Mouse (Mus musculus) liver, embryonic 13.5 days (tissue): ENCODE data around the gene 5730596B20Rik. TPM values are rescaled to one million over a fixed set of nuclear protein-coding genes. Genes with fewer than 3 reads are reported as not detected.

Experiments
- ATAC-seq: fragments of 200-750 bp; cut with Nextera tagmentation; 2 replicates; pipeline ENCODE4 v1.8.0; 2017; ENCODE audit warnings: low read depth, mild to moderate bottlenecking, moderate number of reproducible peaks, moderate library complexity
- DNase-seq: peaks from one replicate; pipeline ENCODE4 v3.0.0; 2022
- H3K27ac ChIP-seq: fragments of 300-500 bp; sonication (generic); 2 replicates; pipeline ENCODE4 v1.5.1; 2015; ENCODE audit warnings: moderate library complexity, mild to moderate bottlenecking, inconsistent platforms
- H3K27me3 ChIP-seq: fragments of 300-500 bp; sonication (generic); 2 replicates; pipeline ENCODE4 v1.6.1; 2015; ENCODE audit warnings: mild to moderate bottlenecking, inconsistent platforms
- H3K36me3 ChIP-seq: fragments of 300-500 bp; sonication (generic); 2 replicates; pipeline ENCODE4 v1.6.1; 2015; ENCODE audit warnings: mild to moderate bottlenecking, inconsistent platforms
- H3K4me1 ChIP-seq: fragments of 300-500 bp; sonication (generic); replicated peaks from 2 replicates; pipeline ENCODE4 v1.6.1; 2015; ENCODE audit warnings: inconsistent platforms
- H3K4me2 ChIP-seq: fragments of 300-500 bp; sonication (generic); 2 replicates; pipeline ENCODE4 v1.6.1; 2015; ENCODE audit warnings: inconsistent platforms, mild to moderate bottlenecking, moderate library complexity
- H3K4me3 ChIP-seq: fragments of 300-500 bp; sonication (generic); replicated peaks from 2 replicates; pipeline ENCODE4 v1.5.1; 2015; ENCODE audit warnings: mild to moderate bottlenecking, inconsistent platforms
- H3K9ac ChIP-seq: fragments of 300-500 bp; sonication (generic); 2 replicates; pipeline ENCODE4 v1.6.1; 2015; ENCODE audit warnings: mild to moderate bottlenecking, inconsistent platforms
- H3K9me3 ChIP-seq: fragments of 300-500 bp; sonication (generic); replicated peaks from 2 replicates; pipeline ENCODE4 v1.6.1; 2016; ENCODE audit warnings: inconsistent platforms
- WGBS: fragments of 180-500 bp; shearing (Covaris S2); methylation state at CpG from one replicate; pipeline ENCODE4 v1.1.7; 2015; ENCODE audit not compliant: insufficient replicate concordance; 5-methylcytosine and 5-hydroxymethylcytosine counted together
- polyA plus RNA-seq: library from polyadenylated mRNA; unstranded; fragments of >200 nt; fragmentation: Nextera tagmentation; extraction: Ambion mirVana; gene quantifications from 2 replicates; pipeline ENCODE4 v1.2.1, GENCODE M21; 2015

The 5730596B20Rik gene
- polyA plus RNA-seq, 1 experiment from 2014 or later: 0.02 TPM

GRCm38 (mm10) chr6:52179690-52180089 lies 2.4 kb downstream of the 5730596B20Rik start:
- peak overlapping the region; percentile 6; the same call in 1 of the 2 replicates for H3K4me3 ChIP-seq
- H3K9me3 ChIP-seq: no peaks in the 10 kb centered on the region
- 5% methylated on average over 10 of the region's 10 CpGs for WGBS
- no peak for DNase-seq
- no peak for ATAC-seq
- H3K4me1 ChIP-seq: peaks cover 8% of the 10 kb centered on the region
- no peaks in the 10 kb centered on the region for H3K36me3 ChIP-seq
- H3K27me3 ChIP-seq: peaks cover 100% of the 10 kb centered on the region
- peak overlapping the region; percentile 23 for H3K4me2 ChIP-seq
- H3K9ac ChIP-seq: peak overlapping the region; percentile 39
- H3K27ac ChIP-seq: no peak overlapping the region

DNA sequence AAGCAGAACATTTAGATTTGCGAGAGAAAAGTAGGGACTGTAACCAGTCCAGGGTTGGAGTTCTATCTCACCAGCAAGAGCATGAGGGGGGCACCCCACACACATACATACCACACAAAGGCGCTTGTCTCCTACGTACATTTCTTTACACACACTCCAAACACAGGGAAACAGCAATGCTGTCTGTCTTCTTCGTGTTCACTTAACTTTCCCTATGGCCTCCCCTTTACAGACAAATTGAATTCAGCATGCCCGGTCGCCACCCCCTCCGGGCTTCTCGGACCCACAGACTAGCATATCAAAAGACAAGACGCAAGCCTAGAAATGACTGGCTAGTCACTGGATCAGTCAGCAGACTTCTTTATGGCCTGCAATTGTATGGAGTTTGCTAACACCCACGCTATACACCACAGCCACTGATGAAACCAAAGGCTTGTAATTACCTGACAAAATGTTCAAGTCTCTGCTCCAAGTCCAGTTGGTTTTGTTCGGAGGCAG lies 3.0 kb downstream of the 5730596B20Rik start:
- H3K4me3 ChIP-seq: no peak overlapping the region
- peak overlapping the region; percentile 23; the same call in 1 of the 2 replicates for H3K4me2 ChIP-seq
- peaks cover 8% of the 10 kb centered on the region for H3K4me1 ChIP-seq
- DNase-seq (no peak), ATAC-seq (no peak)
- no peaks in the 10 kb centered on the region for H3K9me3 ChIP-seq
- WGBS: 20% methylated on average over 11 of the region's 11 CpGs
- H3K9ac ChIP-seq: 0 out of 2 replicates have a peak overlapping the region, but pooled peaks have one; percentile 39
- H3K27ac ChIP-seq: no peak overlapping the region
- H3K36me3 ChIP-seq: no peaks in the 10 kb centered on the region
- H3K27me3 ChIP-seq: peaks cover 100% of the 10 kb centered on the region

DNA sequence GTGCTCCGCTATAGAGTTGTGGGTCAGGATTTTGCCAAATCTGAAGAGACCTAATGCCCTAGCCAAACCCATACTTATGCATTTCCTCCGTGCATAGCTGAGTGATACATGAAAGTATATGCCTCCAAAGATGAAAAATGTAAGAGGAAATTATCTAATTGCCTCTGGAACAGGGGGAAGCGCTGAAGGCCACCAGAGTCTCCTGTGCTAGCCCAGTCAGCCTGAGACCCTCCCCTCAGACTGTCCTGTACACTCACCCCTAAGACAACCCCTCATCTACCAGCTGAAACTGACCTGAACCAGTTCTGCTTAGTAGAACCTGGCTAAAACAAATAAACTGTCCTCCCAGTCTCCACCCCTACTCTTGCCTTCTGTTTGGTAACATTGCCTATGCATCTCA lies 3.4 kb downstream of the 5730596B20Rik start:
- Histone ChIP-seq H3K4me2 (no peak overlapping the region), H3K36me3 (no peaks in the 10 kb centered on the region), H3K4me1 (peaks cover 8% of the 10 kb centered on the region), H3K4me3 (no peak overlapping the region), H3K9me3 (no peaks in the 10 kb centered on the region), H3K27me3 (peaks cover 100% of the 10 kb centered on the region), H3K9ac (no peak overlapping the region), H3K27ac (no peak overlapping the region)
- DNase-seq: no peak
- no peak for ATAC-seq
- 33% methylated on average over 3 of the region's 3 CpGs for WGBS

DNA sequence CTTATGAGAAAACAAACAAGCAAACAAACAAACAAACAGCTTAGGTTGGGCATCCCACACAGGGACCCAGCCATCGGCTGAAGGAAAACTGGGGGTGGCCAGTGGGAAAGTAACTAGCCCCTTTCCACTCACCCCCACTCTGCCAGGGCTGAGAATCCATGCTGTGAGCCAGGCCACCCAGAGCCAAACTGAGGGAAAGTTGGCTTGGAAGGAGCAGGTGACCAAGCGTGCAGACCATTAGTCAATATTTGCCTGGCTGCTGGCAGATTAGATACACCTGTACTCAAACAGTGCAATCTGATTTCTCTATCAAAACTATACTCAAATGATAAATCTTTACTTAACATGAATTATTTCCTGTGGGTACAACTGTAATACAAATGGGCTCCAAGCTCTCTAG lies 4.7 kb downstream of the 5730596B20Rik start:
- DNase-seq (no peak), ATAC-seq (no peak)
- Histone ChIP-seq H3K9me3 (no peaks in the 10 kb centered on the region), H3K4me2 (no peak overlapping the region), H3K27ac (no peak overlapping the region), H3K9ac (no peak overlapping the region), H3K36me3 (no peaks in the 10 kb centered on the region), H3K4me1 (peaks cover 8% of the 10 kb centered on the region), H3K27me3 (peaks cover 100% of the 10 kb centered on the region), H3K4me3 (no peak overlapping the region)
- WGBS: 28% methylated on average over 2 of the region's 2 CpGs

DNA sequence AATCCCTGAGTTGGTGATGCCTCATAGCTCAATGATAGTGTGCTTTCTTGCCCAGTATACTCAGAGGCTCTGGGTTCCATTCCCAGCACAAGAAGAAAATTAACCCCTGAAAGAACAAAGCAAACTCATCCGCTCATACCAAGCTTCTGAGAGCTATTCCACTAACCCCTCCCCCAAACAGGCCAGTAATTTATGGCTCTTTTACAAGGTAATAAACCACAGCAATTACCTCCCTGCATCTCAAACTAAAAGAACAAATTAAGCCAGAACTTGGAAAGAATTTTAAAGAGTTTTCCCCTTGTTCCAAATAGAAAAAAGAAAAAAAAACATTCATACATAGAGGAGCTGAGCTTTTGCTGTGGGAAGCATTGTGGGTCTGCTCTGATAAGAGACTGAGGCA lies 5.5 kb downstream of the 5730596B20Rik start:
- WGBS: 55% methylated on average over 1 of the region's 1 CpGs
- H3K9ac ChIP-seq: no peak overlapping the region
- H3K4me3 ChIP-seq: no peak overlapping the region
- ATAC-seq (no peak), DNase-seq (no peak)
- no peaks in the 10 kb centered on the region for H3K9me3 ChIP-seq
- no peak overlapping the region for H3K27ac ChIP-seq
- peaks cover 8% of the 10 kb centered on the region for H3K4me1 ChIP-seq
- H3K4me2 ChIP-seq: peak overlapping the region; percentile 23; the same call in 1 of the 2 replicates
- peaks cover 100% of the 10 kb centered on the region for H3K27me3 ChIP-seq
- H3K36me3 ChIP-seq: no peaks in the 10 kb centered on the region

DNA sequence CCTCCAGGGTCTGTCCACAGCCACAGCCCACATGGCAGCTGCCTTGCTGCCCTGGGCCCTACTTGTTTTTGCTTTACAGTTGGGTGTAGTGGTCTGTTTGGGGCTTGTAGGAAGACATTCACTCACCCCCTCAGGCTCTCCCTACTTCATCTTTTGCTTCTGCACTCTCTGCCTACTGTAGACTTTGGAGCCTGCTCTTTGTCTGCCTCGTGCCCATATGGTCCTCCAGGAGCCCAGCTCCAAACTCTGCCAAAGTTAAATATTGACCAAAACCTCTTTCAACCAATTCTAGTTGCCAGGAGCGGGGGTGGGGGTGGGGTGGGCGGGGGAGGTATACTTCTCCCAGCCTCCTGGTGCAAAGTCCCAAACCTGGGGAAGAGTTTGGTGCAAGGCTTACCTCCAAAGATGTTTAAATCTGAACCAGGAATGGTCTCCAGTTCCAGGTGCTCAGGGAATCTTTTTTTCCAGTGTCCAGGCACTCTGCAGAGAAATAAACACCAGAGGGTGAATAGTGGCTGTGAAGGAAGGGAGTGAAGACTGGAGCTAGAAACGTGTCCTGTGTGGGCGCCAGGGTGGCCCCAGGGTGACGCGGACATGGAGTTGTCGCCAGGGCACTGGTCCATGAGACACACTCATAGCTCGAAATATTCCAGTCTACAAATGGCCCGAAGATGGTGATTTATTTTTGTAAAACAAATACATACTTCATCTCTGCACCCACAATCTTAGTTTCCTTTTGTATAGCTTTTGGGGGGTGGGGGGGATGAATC lies 6.2 kb downstream of the 5730596B20Rik start:
- no peak overlapping the region for H3K4me3 ChIP-seq
- no peaks in the 10 kb centered on the region for H3K9me3 ChIP-seq
- ATAC-seq (peak; percentile 62; the same call in 1 of the 2 replicates), DNase-seq (no peak)
- H3K27ac ChIP-seq: peak overlapping the region; percentile 39; the same call in 1 of the 2 replicates
- H3K36me3 ChIP-seq: no peaks in the 10 kb centered on the region
- peaks cover 8% of the 10 kb centered on the region for H3K4me1 ChIP-seq
- WGBS: 26% methylated on average over 10 of the region's 10 CpGs
- no peak overlapping the region for H3K9ac ChIP-seq
- peak overlapping the region; percentile 24; the same call in 1 of the 2 replicates for H3K4me2 ChIP-seq
- H3K27me3 ChIP-seq: peaks cover 100% of the 10 kb centered on the region

DNA sequence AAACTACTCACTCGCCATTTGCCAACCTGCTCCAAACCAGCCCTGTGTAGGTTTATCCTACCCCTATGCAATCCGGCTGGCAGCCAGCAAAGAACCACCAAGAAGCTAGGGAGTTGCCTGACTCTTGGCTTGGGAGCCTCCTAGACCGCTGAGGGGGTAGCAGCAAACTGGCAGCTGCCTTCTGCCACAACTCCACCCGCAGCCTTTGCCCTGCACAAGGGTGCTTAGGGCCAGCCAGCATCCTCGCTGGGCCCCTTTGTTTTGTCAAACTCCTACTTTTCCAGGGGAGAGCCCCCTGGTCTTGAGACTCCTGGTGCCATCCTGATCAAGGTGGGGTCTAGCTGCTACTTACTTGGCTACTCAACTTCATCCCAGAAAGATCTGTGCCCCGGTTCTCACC lies 7.4 kb downstream of the 5730596B20Rik start:
- H3K9ac ChIP-seq: no peak overlapping the region
- H3K36me3 ChIP-seq: no peaks in the 10 kb centered on the region
- H3K4me3 ChIP-seq: no peak overlapping the region
- H3K4me1 ChIP-seq: peaks cover 8% of the 10 kb centered on the region
- H3K27ac ChIP-seq: no peak overlapping the region
- H3K27me3 ChIP-seq: peaks cover 100% of the 10 kb centered on the region
- no peak for ATAC-seq
- DNase-seq: no peak
- no peaks in the 10 kb centered on the region for H3K9me3 ChIP-seq
- WGBS: 18% methylated on average over 6 of the region's 6 CpGs
- no peak overlapping the region for H3K4me2 ChIP-seq

DNA sequence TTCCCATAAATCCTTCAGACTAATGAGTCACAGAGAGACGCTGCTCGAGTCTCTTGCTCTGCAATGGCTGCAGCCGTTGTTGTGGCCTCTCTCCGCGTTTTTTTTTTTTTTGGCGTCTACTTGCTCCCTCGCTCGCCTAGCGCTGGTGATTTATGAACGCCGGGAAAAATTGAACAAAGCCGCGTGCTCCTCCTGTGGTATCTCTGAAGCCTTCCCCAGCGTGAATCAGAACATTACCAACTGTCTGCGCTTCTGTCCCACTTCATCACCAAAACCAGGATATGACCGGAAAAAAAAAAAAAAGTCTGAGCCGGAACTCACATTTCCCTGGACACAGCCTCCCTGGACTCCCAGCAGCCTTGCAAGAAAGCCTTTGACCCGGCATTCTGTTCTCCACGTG lies 7.9 kb downstream of the 5730596B20Rik start:
- no peak overlapping the region for H3K27ac ChIP-seq
- DNase-seq (no peak), ATAC-seq (no peak)
- no peaks in the 10 kb centered on the region for H3K36me3 ChIP-seq
- H3K4me2 ChIP-seq: 0 out of 2 replicates have a peak overlapping the region, but pooled peaks have one; percentile 12
- H3K4me3 ChIP-seq: no peak overlapping the region
- peaks cover 8% of the 10 kb centered on the region for H3K4me1 ChIP-seq
- H3K9me3 ChIP-seq: no peaks in the 10 kb centered on the region
- H3K27me3 ChIP-seq: peaks cover 100% of the 10 kb centered on the region
- no peak overlapping the region for H3K9ac ChIP-seq
- WGBS: 9% methylated on average over 19 of the region's 19 CpGs

GRCm38 (mm10) chr6:52185834-52186233 lies 8.5 kb downstream of the 5730596B20Rik start:
- no peak for ATAC-seq
- DNase-seq: no peak
- peaks cover 100% of the 10 kb centered on the region for H3K27me3 ChIP-seq
- no peaks in the 10 kb centered on the region for H3K9me3 ChIP-seq
- no peak overlapping the region for H3K9ac ChIP-seq
- no peak overlapping the region for H3K4me3 ChIP-seq
- 29% methylated on average over 3 of the region's 3 CpGs for WGBS
- H3K36me3 ChIP-seq: no peaks in the 10 kb centered on the region
- H3K27ac ChIP-seq: no peak overlapping the region
- peaks cover 8% of the 10 kb centered on the region for H3K4me1 ChIP-seq
- H3K4me2 ChIP-seq: no peak overlapping the region

GRCm38 (mm10) chr6:52186500-52186899 lies 9.2 kb downstream of the 5730596B20Rik start:
- Histone ChIP-seq H3K27ac (no peak overlapping the region), H3K4me2 (no peak overlapping the region), H3K9me3 (no peaks in the 10 kb centered on the region), H3K36me3 (no peaks in the 10 kb centered on the region), H3K4me3 (no peak overlapping the region), H3K4me1 (peaks cover 11% of the 10 kb centered on the region), H3K27me3 (peaks cover 100% of the 10 kb centered on the region), H3K9ac (no peak overlapping the region)
- no peak for DNase-seq
- no peak for ATAC-seq
- WGBS: 31% methylated on average over 1 of the region's 1 CpGs

DNA sequence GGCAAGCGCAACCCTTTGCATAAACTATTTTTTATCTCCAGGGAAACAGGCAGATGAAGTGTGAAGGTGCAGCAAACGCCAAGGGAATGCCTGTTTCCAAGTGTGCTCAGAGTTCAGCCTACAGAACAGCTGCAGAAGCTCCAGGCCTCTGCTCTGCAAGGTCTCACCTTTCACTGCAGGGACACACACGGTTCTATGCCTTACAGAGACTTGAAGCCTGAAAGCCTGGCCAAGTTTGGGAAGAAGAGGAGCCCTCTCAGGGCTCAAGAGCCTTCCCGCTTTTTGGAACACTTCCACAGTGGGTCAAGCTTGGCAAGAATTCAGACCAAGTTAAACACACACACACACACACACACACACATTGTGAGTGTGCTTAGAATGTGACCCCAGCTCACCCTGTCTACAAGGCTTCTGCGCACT lies 11.9 kb downstream of the 5730596B20Rik start:
- H3K27ac ChIP-seq: no peak overlapping the region
- peaks cover 11% of the 10 kb centered on the region for H3K4me1 ChIP-seq
- 21% methylated on average over 5 of the region's 5 CpGs for WGBS
- no peak for DNase-seq
- H3K36me3 ChIP-seq: no peaks in the 10 kb centered on the region
- H3K4me2 ChIP-seq: no peak overlapping the region
- H3K4me3 ChIP-seq: no peak overlapping the region
- ATAC-seq: no peak
- peaks cover 99% of the 10 kb centered on the region for H3K27me3 ChIP-seq
- H3K9me3 ChIP-seq: no peaks in the 10 kb centered on the region
- H3K9ac ChIP-seq: no peak overlapping the region

- 20% methylated on average over 8 of the region's 8 CpGs for WGBS
- peaks cover 11% of the 10 kb centered on the region for H3K4me1 ChIP-seq
- no peak overlapping the region for H3K27ac ChIP-seq
- H3K9me3 ChIP-seq: no peaks in the 10 kb centered on the region
- DNase-seq: no peak
- H3K36me3 ChIP-seq: no peaks in the 10 kb centered on the region
- H3K4me3 ChIP-seq: no peak overlapping the region
- ATAC-seq: no peak
- H3K27me3 ChIP-seq: peaks cover 99% of the 10 kb centered on the region
- no peak overlapping the region for H3K4me2 ChIP-seq
- H3K9ac ChIP-seq: no peak overlapping the region
These were observed 12.6 kb downstream of the 5730596B20Rik start for GRCm38 (mm10) chr6:52189909-52190308.
